In genomic region chr1:180902915-180903314, GRCm38 (mm10) we compare ENCODE assay signal across 3 mouse cellular contexts.
A peak's percentile ranks its signal among the peaks of the same experiment; 100 is the strongest.
TF ChIP-seq lines count a peak whose summit lies in the region.

No protein-coding gene starts in this region.

TF ChIP-seq in CH12.LX, 34 proteins besides CTCF, POLR2A, EP300 and RAD21:
- TF ChIP-seq E2F4 (IDR thresholded peaks at IDR 0.05; ENCODE audit: insufficient replicate concordance, low read depth, low read length): no peak
- TF ChIP-seq TBP (conservative IDR thresholded peaks at IDR 0.05; ENCODE audit: low read depth, low read length): 0 out of 2 replicates have a peak, but pooled peaks have one; percentile 11
- no peak for TF ChIP-seq MXI1 (IDR thresholded peaks at IDR 0.05; ENCODE audit: low read depth, low read length)
- TF ChIP-seq ELF1 (IDR thresholded peaks at IDR 0.05; ENCODE audit: low read depth, low read length): 0 out of 2 replicates have a peak, but pooled peaks have one; percentile 31
- 0 out of 2 replicates have a peak, but pooled peaks have one; percentile 17 for TF ChIP-seq NELFE (IDR thresholded peaks at IDR 0.05; ENCODE audit: low read depth, low read length)
- TF ChIP-seq MAZ (IDR thresholded peaks at IDR 0.05; ENCODE audit: low read depth, low read length): peak; percentile 52; the same call in 1 of the 2 replicates

TF ChIP-seq in ES-E14, 5 proteins besides CTCF, POLR2A, EP300 and RAD21:
- TF ChIP-seq ZC3H11A (IDR thresholded peaks at IDR 0.05; ENCODE audit: borderline replicate concordance, low read depth, low read length): no peak
- no peak for TF ChIP-seq ZNF384 (IDR thresholded peaks at IDR 0.05; ENCODE audit: low read depth, low read length)
- no peak for TF ChIP-seq CHD2 (IDR thresholded peaks at IDR 0.05; ENCODE audit: low read depth, low read length)

TF ChIP-seq in myocyte, 11 proteins besides CTCF, POLR2A, EP300 and RAD21:
- TF ChIP-seq TCF12 (IDR thresholded peaks at IDR 0.05; ENCODE audit: insufficient read depth, poor library complexity, severe bottlenecking): no peak
- no peak for TF ChIP-seq E2F4 (IDR thresholded peaks at IDR 0.05; ENCODE audit: insufficient read depth)
- TF ChIP-seq USF1 (IDR thresholded peaks at IDR 0.05; ENCODE audit: low read depth): no peak
- no peak for TF ChIP-seq MYOD1 (IDR thresholded peaks at IDR 0.05; ENCODE audit: control insufficient read depth in 1 of 3, insufficient read length in 2 of 3, low read depth in 2 of 3)
- no peak for TF ChIP-seq TCF3 (IDR thresholded peaks at IDR 0.05; ENCODE audit: insufficient read length, low read depth)
- no peak for TF ChIP-seq MYOG (IDR thresholded peaks at IDR 0.05; ENCODE audit: control insufficient read depth in 1 of 3, insufficient read depth in 1 of 3, insufficient read length in 2 of 3, low read depth in 2 of 3)
- no peak for TF ChIP-seq REST (IDR thresholded peaks at IDR 0.05; ENCODE audit: insufficient read depth, insufficient read length)
- TF ChIP-seq SRF (IDR thresholded peaks at IDR 0.05; ENCODE audit: control insufficient read depth, insufficient read length, low read depth): no peak
- TF ChIP-seq POLR2AphosphoS2 (IDR thresholded peaks at IDR 0.05; ENCODE audit: insufficient read length, low read depth): no peak
